Mouse (Mus musculus) G1E (cell line): ENCODE data around the gene Gm20403. TPM values are rescaled to one million over a fixed set of nuclear protein-coding genes. Genes with fewer than 3 reads are reported as not detected.

Experiments
- ATAC-seq: 2 replicates; pipeline ENCODE4 v1.8.0; 2016; ENCODE audit warnings: mild to moderate bottlenecking; ENCODE audit not compliant: insufficient number of reproducible peaks, poor library complexity, low FRiP score, severe bottlenecking; ENCODE audit errors: extremely low read depth
- DNase-seq: peaks from one replicate; pipeline ENCODE4 v3.0.0; 2012; ENCODE audit warnings: low spot score
- H3K27me3 ChIP-seq: 2 replicates; pipeline ENCODE4 v1.6.1; 2012; ENCODE audit warnings: mild to moderate bottlenecking, low read length, inconsistent platforms; ENCODE audit not compliant: insufficient read depth
- H3K36me3 ChIP-seq: replicated peaks from 2 replicates; pipeline ENCODE3; 2012; ENCODE audit warnings: mild to moderate bottlenecking, inconsistent platforms
- H3K4me1 ChIP-seq: 2 replicates; pipeline ENCODE4 v1.6.1; 2012; ENCODE audit warnings: low read depth, low read length, inconsistent platforms, mixed read lengths; ENCODE audit not compliant: insufficient read depth
- H3K4me3 ChIP-seq: 2 replicates; pipeline ENCODE4 v1.5.1; 2012; ENCODE audit warnings: low read depth, mild to moderate bottlenecking, inconsistent platforms, low read length, moderate library complexity, mixed read lengths
- H3K9me3 ChIP-seq: replicated peaks from 2 replicates; pipeline ENCODE4 v1.6.1; 2012; ENCODE audit warnings: inconsistent platforms
- CTCF ChIP-seq: IDR thresholded peaks from 2 replicates; pipeline ENCODE4 v1.5.1; 2012; ENCODE audit warnings: low read depth, low read length, inconsistent platforms, mixed read lengths
- GATA1 ChIP-seq: IDR thresholded peaks from 2 replicates; pipeline ENCODE4 v1.6.1; 2012; ENCODE audit warnings: borderline replicate concordance, low read length, inconsistent platforms, mixed read lengths
- GATA2 ChIP-seq: IDR thresholded peaks from 2 replicates; pipeline ENCODE4 v1.6.1; 2012; ENCODE audit warnings: low read depth, low read length, inconsistent platforms, borderline replicate concordance
- POLR2AphosphoS5 ChIP-seq: IDR thresholded peaks from 2 replicates; pipeline ENCODE4 v1.6.1; 2012; ENCODE audit warnings: low read depth, low read length, inconsistent platforms; ENCODE audit not compliant: insufficient replicate concordance
- TAL1 ChIP-seq: conservative IDR thresholded peaks from 2 replicates; pipeline ENCODE4 v1.6.1; 2012; ENCODE audit warnings: low read depth, low read length, inconsistent platforms, mixed read lengths
- polyA plus RNA-seq: library from polyadenylated mRNA; stranded (reverse); fragments of >175 nt; gene quantifications from 2 replicates; pipeline ENCODE4 v1.2.3, GENCODE M21; 2012
- total RNA-seq, 2 experiments: library from RNA; stranded (forward) in 1 of 2; stranded (reverse) in 1 of 2; fragments of 200-1000 nt in 1 of 2; fragments of >200 nt in 1 of 2; fragmentation: Nextera tagmentation in 1 of 2; gene quantifications; 2 replicates each; pipeline ENCODE4 v1.2.3; 2014 to 2017

Gm20403 gene
- total and polyA plus RNA-seq, 3 experiments: 0.46 TPM; not detected in 2

GRCm38 (mm10) chr12:55016339-55017118, 30.2 kb upstream of the Gm20403 start:
- TF ChIP-seq CTCF (no peak), GATA2 (no peak)
- Histone ChIP-seq H3K27me3 (no peaks in the 10 kb centered on the region), H3K4me3 (no peak overlapping the region), H3K9me3 (no peaks in the 10 kb centered on the region), H3K36me3 (no peaks in the 10 kb centered on the region), H3K4me1 (peaks cover 37% of the 10 kb centered on the region)
- DNase-seq: peak; percentile 23
- peak; percentile 64 for ATAC-seq

DNA sequence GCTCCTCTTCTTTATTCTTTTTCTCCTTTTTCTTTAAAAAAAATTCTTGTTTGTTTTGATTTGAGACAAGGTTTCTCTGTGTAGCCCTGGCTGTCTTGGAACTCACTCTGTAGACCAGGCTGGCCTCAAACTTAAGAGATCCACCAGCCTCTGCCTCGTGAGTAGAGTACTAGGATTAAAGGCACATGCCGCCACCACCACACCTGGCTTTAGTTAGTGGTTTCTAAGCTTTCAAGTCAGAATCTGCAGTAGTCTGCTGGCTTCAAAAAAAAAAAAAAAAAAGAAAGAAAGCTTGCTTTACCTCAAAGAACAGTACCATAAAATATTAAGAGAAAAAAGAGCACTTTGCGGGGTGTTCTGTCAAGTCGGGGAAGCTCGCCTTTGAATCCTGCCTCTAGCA, 29.1 kb upstream of the Gm20403 start:
- ATAC-seq (no peak), DNase-seq (no peak)
- no peak for TF ChIP-seq GATA2
- no peak for TF ChIP-seq TAL1
- TF ChIP-seq POLR2AphosphoS5: no peak
- no peak for TF ChIP-seq CTCF
- TF ChIP-seq GATA1: no peak
- Histone ChIP-seq H3K36me3 (no peaks in the 10 kb centered on the region), H3K4me1 (peaks cover 41% of the 10 kb centered on the region), H3K9me3 (no peaks in the 10 kb centered on the region), H3K27me3 (no peaks in the 10 kb centered on the region; the same call in 1 of the 2 replicates), H3K4me3 (no peak overlapping the region)

DNA sequence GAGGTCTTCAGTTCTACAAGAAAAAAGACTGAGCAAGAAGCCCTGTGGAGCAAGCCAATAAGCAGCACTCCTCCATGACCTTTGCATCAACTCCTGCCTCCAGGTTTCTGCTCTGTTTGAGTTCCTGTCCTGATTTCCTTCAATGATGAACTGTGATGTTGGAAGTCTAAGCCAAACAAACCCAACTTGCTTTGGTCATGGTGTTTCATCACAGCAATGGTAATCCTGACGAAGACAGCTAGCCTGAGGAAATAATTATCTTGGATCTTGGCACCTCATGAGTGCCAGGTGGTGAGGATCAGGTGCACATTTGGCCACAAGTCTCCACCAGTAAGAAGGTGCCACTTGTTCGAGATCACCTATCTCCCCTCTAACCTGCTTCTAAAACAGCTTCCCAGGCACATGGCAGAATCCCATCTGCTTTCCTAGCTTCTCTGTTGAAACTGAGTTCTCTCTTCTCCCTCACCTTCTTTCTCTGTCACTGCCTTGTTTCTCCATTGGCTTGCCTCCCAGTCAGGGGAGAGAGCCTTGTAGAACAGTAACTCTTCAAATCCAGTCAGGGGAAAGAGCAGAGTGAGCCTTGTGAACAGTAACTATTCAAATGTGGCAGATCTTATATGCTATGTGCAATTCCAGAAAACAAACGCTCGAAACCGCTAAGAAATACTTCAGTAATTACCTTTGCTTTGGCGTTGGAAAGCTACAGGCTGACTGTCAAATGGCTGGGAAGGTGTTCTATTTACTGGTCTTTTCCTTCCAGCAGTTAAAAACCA, 27.5 kb upstream of the Gm20403 start, which contains the start of gene Baz1a:
Gene Baz1a (minus strand): TSS at position 723 of the 773 bp plus-strand sequence.
- Histone ChIP-seq H3K36me3 (no peaks in the 10 kb centered on the region), H3K4me3 (no peak within 1 kb of the TSS), H3K27me3 (peaks cover 10% of the 10 kb centered on the region), H3K9me3 (no peaks in the 10 kb centered on the region), H3K4me1 (peaks cover 35% of the 10 kb centered on the region)
- TF ChIP-seq CTCF: no peak
- ATAC-seq: no peak
- no peak for DNase-seq

GRCm38 (mm10) chr12:55013031-55013430, 26.7 kb upstream of the Gm20403 start:
- TF ChIP-seq GATA1 (no peak), GATA2 (no peak), CTCF (no peak), TAL1 (no peak), POLR2AphosphoS5 (no peak)
- DNase-seq: no peak
- H3K4me1 ChIP-seq: peaks cover 32% of the 10 kb centered on the region
- peaks cover 10% of the 10 kb centered on the region for H3K27me3 ChIP-seq
- no peak overlapping the region for H3K4me3 ChIP-seq
- H3K9me3 ChIP-seq: no peaks in the 10 kb centered on the region
- no peaks in the 10 kb centered on the region for H3K36me3 ChIP-seq
- ATAC-seq: no peak

- Histone ChIP-seq H3K36me3 (no peaks in the 10 kb centered on the region), H3K9me3 (peaks cover 8% of the 10 kb centered on the region), H3K4me1 (peaks cover 17% of the 10 kb centered on the region), H3K27me3 (peaks cover 15% of the 10 kb centered on the region), H3K4me3 (no peak overlapping the region)
- TF ChIP-seq GATA2 (no peak), POLR2AphosphoS5 (no peak), TAL1 (no peak), GATA1 (no peak), CTCF (no peak)
- no peak for ATAC-seq
- DNase-seq: no peak
These were observed 21.2 kb upstream of the Gm20403 start for GRCm38 (mm10) chr12:55007361-55008008.

DNA sequence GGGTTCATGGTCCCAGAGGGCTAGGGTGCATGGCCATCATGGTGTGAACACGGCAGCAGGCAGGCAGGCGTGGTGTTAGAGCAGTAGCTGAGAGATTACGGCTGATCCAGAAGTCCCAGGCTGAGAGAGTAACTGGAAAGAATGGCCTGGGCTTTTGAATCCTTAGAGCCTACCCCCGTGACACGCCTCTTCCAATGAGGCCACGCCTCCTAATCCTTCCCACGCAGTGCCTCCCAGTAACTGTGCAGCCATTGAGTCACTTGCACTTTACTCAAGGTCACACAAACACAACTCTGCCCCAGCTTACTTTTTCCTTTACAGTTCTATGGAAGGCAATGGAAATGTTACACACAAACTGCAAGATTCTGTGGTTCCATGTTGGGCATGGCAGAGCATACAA, 19.7 kb upstream of the Gm20403 start:
- DNase-seq (no peak), ATAC-seq (no peak)
- TF ChIP-seq GATA1 (no peak), CTCF (no peak), TAL1 (no peak), POLR2AphosphoS5 (no peak), GATA2 (no peak)
- Histone ChIP-seq H3K4me1 (peaks cover 14% of the 10 kb centered on the region), H3K9me3 (peaks cover 8% of the 10 kb centered on the region), H3K4me3 (no peak overlapping the region), H3K36me3 (no peaks in the 10 kb centered on the region), H3K27me3 (peaks cover 15% of the 10 kb centered on the region)
